Mouse (Mus musculus) forebrain, embryonic 14.5 days (tissue): ENCODE measurements at regions not wholly inside any gene's neighbourhood (a gene's known extent, or its start where the extent isn't known, plus 50 kb on each side); places are given as distances from the start of the nearest gene placed in this dataset.

Experiments used
- ATAC-seq: fragments of 200-750 bp; cut with Nextera tagmentation; 2 replicates; pipeline ENCODE4 v1.8.0; 2017; ENCODE audit warnings: mild to moderate bottlenecking, moderate library complexity
- DNase-seq: peaks from one replicate; pipeline ENCODE4 v3.0.0-alpha.2; 2015; ENCODE audit warnings: low spot score
- H3K27ac ChIP-seq: fragments of 300-500 bp; sonication (generic); 2 replicates; pipeline ENCODE4 v1.5.1; 2014; ENCODE audit warnings: low read depth, mild to moderate bottlenecking, control low read depth, low read length, moderate library complexity
- H3K27me3 ChIP-seq: fragments of 300-500 bp; sonication (generic); replicated peaks from 2 replicates; pipeline ENCODE4 v1.6.1; 2014; ENCODE audit warnings: low read length, control low read depth, mixed read lengths; ENCODE audit not compliant: control insufficient read depth, insufficient read depth
- H3K36me3 ChIP-seq: fragments of 300-500 bp; sonication (generic); 2 replicates; pipeline ENCODE4 v1.6.1; 2014; ENCODE audit warnings: low read length, control low read depth; ENCODE audit not compliant: control insufficient read depth, insufficient read depth
- H3K4me1 ChIP-seq: fragments of 300-500 bp; sonication (generic); 2 replicates; pipeline ENCODE4 v1.6.1; 2014; ENCODE audit warnings: antibody characterized with exemption, low read length, control low read depth; ENCODE audit not compliant: control insufficient read depth, insufficient read depth
- H3K4me2 ChIP-seq: fragments of 300-500 bp; sonication (generic); 2 replicates; pipeline ENCODE4 v1.6.1; 2014; ENCODE audit warnings: mild to moderate bottlenecking, control low read depth, low read length
- H3K4me3 ChIP-seq: fragments of 300-500 bp; sonication (generic); 2 replicates; pipeline ENCODE4 v1.5.1; 2014; ENCODE audit warnings: low read depth, low read length, control low read depth
- H3K9ac ChIP-seq: fragments of 300-500 bp; sonication (generic); 2 replicates; pipeline ENCODE4 v1.6.1; 2014; ENCODE audit warnings: mild to moderate bottlenecking, low read length, control low read depth, moderate library complexity
- H3K9me3 ChIP-seq: fragments of 300-500 bp; sonication (generic); replicated peaks from 2 replicates; pipeline ENCODE4 v1.6.1; 2016; ENCODE audit warnings: low read length, control low read depth, mixed read lengths; ENCODE audit not compliant: control insufficient read depth
- WGBS: fragments of 180-500 bp; shearing (Covaris S2); extraction: QIAGEN DNeasy Blood & Tissue Kit; methylation state at CpG from one replicate; pipeline ENCODE4 v1.1.7; 2014; 5-methylcytosine and 5-hydroxymethylcytosine counted together

DNA sequence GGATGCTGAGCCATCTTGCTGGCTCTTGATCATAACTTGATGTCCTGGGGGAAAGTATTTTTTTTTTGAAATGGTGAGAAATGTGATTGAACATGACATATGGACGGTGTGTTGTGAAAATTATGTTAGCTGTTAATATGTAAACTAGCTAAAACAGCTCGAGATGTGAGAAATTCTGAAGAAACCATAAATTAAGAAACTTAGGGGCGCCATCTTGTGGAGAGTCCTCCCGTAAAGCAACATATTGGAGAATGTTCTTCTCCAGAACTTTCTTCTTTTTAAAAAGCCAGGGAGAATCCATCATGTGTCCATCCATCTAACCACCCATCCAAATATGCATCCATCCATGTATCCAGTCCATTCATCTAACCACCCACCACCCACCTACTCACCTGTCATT, 158.7 kb upstream of the Eif4g2 start:
- Histone ChIP-seq H3K9me3 (no peaks in the 10 kb centered on the region), H3K4me3 (no peak overlapping the region), H3K4me1 (no peaks in the 10 kb centered on the region), H3K27ac (no peak overlapping the region), H3K9ac (no peak overlapping the region), H3K27me3 (no peaks in the 10 kb centered on the region), H3K4me2 (no peak overlapping the region), H3K36me3 (no peaks in the 10 kb centered on the region)
- no peak for ATAC-seq
- WGBS, result 44% methylated on average over 4 of the region's 4 CpGs
- DNase-seq, result peak; percentile 68

- no peak overlapping the region for H3K4me2 ChIP-seq
- H3K4me3 ChIP-seq, result no peak overlapping the region
- WGBS, result 90% methylated on average over 9 of the region's 9 CpGs
- no peaks in the 10 kb centered on the region for H3K9me3 ChIP-seq
- no peaks in the 10 kb centered on the region for H3K4me1 ChIP-seq
- no peak overlapping the region for H3K9ac ChIP-seq
- ATAC-seq (no peak), DNase-seq (no peak)
- no peaks in the 10 kb centered on the region for H3K27me3 ChIP-seq
- H3K27ac ChIP-seq, result no peak overlapping the region
- no peaks in the 10 kb centered on the region for H3K36me3 ChIP-seq
These were observed 157.5 kb upstream of the Eif4g2 start for GRCm38 (mm10) chr7:111240234-111240826.

DNA sequence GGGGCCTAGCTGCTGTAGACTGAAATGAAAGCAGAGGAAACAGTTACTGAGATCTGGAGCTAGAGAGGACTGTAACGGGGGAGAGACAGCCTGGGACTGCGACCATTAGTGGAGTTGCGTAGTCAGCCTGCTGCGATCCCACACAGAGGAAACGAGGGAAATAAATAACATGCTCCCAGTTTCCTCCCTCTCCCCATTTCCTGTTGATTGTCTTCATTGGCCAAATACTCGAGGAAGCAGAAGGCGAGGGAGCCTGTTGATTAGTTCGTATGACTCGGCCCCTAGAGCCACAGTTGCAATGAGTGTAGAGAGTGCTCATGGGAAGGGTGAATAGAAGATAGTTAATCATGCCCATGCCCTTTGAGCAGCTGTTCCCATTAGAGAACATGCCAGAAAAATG, 155.0 kb upstream of the Eif4g2 start:
- H3K4me1 ChIP-seq, result no peaks in the 10 kb centered on the region
- 88% methylated on average over 9 of the region's 9 CpGs for WGBS
- H3K27ac ChIP-seq, result no peak overlapping the region
- H3K27me3 ChIP-seq, result no peaks in the 10 kb centered on the region
- no peaks in the 10 kb centered on the region for H3K36me3 ChIP-seq
- no peak overlapping the region for H3K4me2 ChIP-seq
- ATAC-seq, result no peak
- DNase-seq, result no peak
- H3K9me3 ChIP-seq, result no peaks in the 10 kb centered on the region
- H3K9ac ChIP-seq, result no peak overlapping the region
- no peak overlapping the region for H3K4me3 ChIP-seq

GRCm38 (mm10) chr7:111230630-111231029, 147.8 kb upstream of the Eif4g2 start:
- no peaks in the 10 kb centered on the region for H3K36me3 ChIP-seq
- ATAC-seq (no peak), DNase-seq (no peak)
- no peak overlapping the region for H3K4me3 ChIP-seq
- H3K27ac ChIP-seq, result no peak overlapping the region
- H3K4me2 ChIP-seq, result no peak overlapping the region
- no peaks in the 10 kb centered on the region for H3K27me3 ChIP-seq
- H3K4me1 ChIP-seq, result no peaks in the 10 kb centered on the region
- no peaks in the 10 kb centered on the region for H3K9me3 ChIP-seq
- WGBS, result 95% methylated on average over 2 of the region's 2 CpGs
- H3K9ac ChIP-seq, result no peak overlapping the region

- Histone ChIP-seq H3K27me3 (no peaks in the 10 kb centered on the region), H3K4me2 (no peak overlapping the region), H3K9ac (no peak overlapping the region), H3K4me1 (no peaks in the 10 kb centered on the region), H3K4me3 (no peak overlapping the region), H3K36me3 (no peaks in the 10 kb centered on the region), H3K9me3 (no peaks in the 10 kb centered on the region), H3K27ac (no peak overlapping the region)
- 83% methylated on average over 3 of the region's 3 CpGs for WGBS
- no peak for ATAC-seq
- no peak for DNase-seq
These were observed 144.3 kb upstream of the Eif4g2 start for GRCm38 (mm10) chr7:111227082-111227481.

GRCm38 (mm10) chr7:111226026-111226656, 143.3 kb upstream of the Eif4g2 start:
- no peak overlapping the region for H3K9ac ChIP-seq
- DNase-seq, result no peak
- no peaks in the 10 kb centered on the region for H3K4me1 ChIP-seq
- no peak overlapping the region for H3K4me2 ChIP-seq
- no peak for ATAC-seq
- no peaks in the 10 kb centered on the region for H3K9me3 ChIP-seq
- H3K27ac ChIP-seq, result no peak overlapping the region
- H3K4me3 ChIP-seq, result no peak overlapping the region
- H3K36me3 ChIP-seq, result no peaks in the 10 kb centered on the region
- WGBS, result 81% methylated on average over 1 of the region's 1 CpGs
- H3K27me3 ChIP-seq, result no peaks in the 10 kb centered on the region

- no peaks in the 10 kb centered on the region for H3K4me1 ChIP-seq
- no peak overlapping the region for H3K27ac ChIP-seq
- 88% methylated on average over 5 of the region's 5 CpGs for WGBS
- H3K9ac ChIP-seq, result no peak overlapping the region
- H3K4me2 ChIP-seq, result no peak overlapping the region
- H3K36me3 ChIP-seq, result no peaks in the 10 kb centered on the region
- ATAC-seq (no peak), DNase-seq (no peak)
- no peak overlapping the region for H3K4me3 ChIP-seq
- H3K9me3 ChIP-seq, result no peaks in the 10 kb centered on the region; the same call in 1 of the 2 replicates
- no peaks in the 10 kb centered on the region for H3K27me3 ChIP-seq
These were observed 132.8 kb upstream of the Eif4g2 start for GRCm38 (mm10) chr7:111215586-111215985.

- no peaks in the 10 kb centered on the region for H3K27me3 ChIP-seq
- WGBS, result 86% methylated on average over 6 of the region's 6 CpGs
- H3K9me3 ChIP-seq, result no peaks in the 10 kb centered on the region
- no peaks in the 10 kb centered on the region for H3K4me1 ChIP-seq
- H3K4me2 ChIP-seq, result no peak overlapping the region
- no peak for DNase-seq
- no peaks in the 10 kb centered on the region for H3K36me3 ChIP-seq
- no peak for ATAC-seq
- no peak overlapping the region for H3K4me3 ChIP-seq
- no peak overlapping the region for H3K9ac ChIP-seq
- no peak overlapping the region for H3K27ac ChIP-seq
These were observed 131.5 kb upstream of the Eif4g2 start for GRCm38 (mm10) chr7:111214226-111214906.

DNA sequence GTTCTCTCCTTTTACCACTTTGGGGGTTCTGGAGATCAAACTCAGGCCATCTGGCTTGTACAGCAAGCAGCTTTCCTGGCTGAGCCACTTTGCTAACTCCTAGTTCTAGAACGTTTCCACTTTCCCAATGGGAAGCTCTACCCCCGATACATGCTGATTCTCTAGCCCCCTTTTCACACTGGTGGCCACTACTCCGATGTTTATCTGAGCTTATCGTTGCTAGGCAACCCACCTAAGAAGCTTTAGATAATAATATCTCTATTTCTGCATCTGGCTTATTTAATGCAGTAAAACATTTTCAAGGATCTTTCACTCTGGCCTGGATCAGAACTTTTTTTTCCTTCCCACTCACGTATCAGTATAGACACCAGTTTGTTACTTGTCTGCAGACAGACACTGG, 129.4 kb upstream of the Eif4g2 start:
- ATAC-seq (no peak), DNase-seq (peak; percentile 1)
- Histone ChIP-seq H3K27me3 (no peaks in the 10 kb centered on the region), H3K9ac (no peak overlapping the region), H3K4me1 (no peaks in the 10 kb centered on the region), H3K4me3 (no peak overlapping the region), H3K27ac (no peak overlapping the region), H3K9me3 (no peaks in the 10 kb centered on the region), H3K4me2 (no peak overlapping the region), H3K36me3 (no peaks in the 10 kb centered on the region)
- WGBS, result 75% methylated on average over 5 of the region's 5 CpGs
